Mouse (Mus musculus) kidney, adult 2 months (tissue): ENCODE results near the gene Gp6.

Source experiments
- CTCF ChIP-seq: fragments of 200-500 bp; conservative IDR thresholded peaks from 2 replicates; pipeline ENCODE4 v1.5.1; 2011; ENCODE audit warnings: low read depth, mild to moderate bottlenecking, control low read depth, low read length, moderate library complexity, mixed read lengths; ENCODE audit not compliant: insufficient read depth, insufficient read length
- POLR2A ChIP-seq: fragments of 200-500 bp; IDR thresholded peaks from one replicate; pipeline ENCODE4 v1.6.1; 2011; ENCODE audit warnings: low read depth, low read length, control low read depth

DNA sequence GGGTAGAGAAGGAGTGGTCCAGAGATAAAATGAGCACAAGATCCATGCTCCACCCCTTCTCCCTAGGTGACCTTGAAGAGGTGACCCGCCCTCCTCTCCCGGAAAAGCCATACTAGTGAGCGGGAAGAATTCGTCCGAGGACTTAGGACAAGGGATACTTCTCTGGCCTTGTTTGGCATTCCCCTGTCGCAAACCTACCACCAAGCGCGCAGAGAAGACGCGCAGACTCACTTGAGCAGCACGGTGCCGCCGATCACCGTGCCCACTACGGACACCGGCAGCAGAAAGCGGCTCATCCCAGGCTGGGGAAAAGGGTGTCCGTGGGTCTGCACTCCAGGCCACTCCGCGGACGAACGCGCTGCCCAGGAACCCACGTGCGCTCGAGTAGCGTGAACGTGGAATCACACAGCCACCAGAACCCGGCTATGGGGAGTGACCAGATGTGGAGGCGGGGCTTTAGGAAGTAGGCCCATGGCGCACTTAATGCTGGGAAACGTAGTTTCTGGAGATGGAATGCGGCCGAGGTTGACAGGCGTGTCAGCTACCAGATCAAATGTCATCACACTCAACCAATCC lies 47.8 kb upstream of the Gp6 start, which contains the start of gene Rdh13:
- TF ChIP-seq CTCF (0 out of 2 replicates have a peak, but pooled peaks have one; percentile 0), POLR2A (peak; percentile 37)
